Mouse (Mus musculus): ENCODE data around the gene Endog.
"Not testable (repeated sequence)": the region's sequence is repeated elsewhere in the genome, so short reads cannot be mapped to it uniquely, and the experiment has no call there.

Endog gene

GRCm38 (mm10) chr2:30171997-30172382 is 697 bp downstream of the Endog start:
- DNase-seq, result no peak

GRCm38 (mm10) chr2:30173541-30174240 is 2.4 kb downstream of the Endog start:
- DNase-seq, result no peak

GRCm38 (mm10) chr2:30175897-30176296 is 4.6 kb downstream of the Endog start:
- no peak for DNase-seq

- no peak for DNase-seq
These were observed 5.3 kb downstream of the Endog start for GRCm38 (mm10) chr2:30176561-30176960.

- DNase-seq, result peak; percentile 98
These were observed 6.7 kb downstream of the Endog start, which contains the start of gene Spout1 for GRCm38 (mm10) chr2:30177700-30178675. Spout1 (minus strand) TSS chr2:30178459.

- not testable (repeated sequence) for DNase-seq
These were observed 7.4 kb downstream of the Endog start for GRCm38 (mm10) chr2:30178711-30179110.

GRCm38 (mm10) chr2:30182424-30182823 is 11.1 kb downstream of the Endog start:
- no peak for DNase-seq

- DNase-seq, result no peak
These were observed 12.4 kb downstream of the Endog start for GRCm38 (mm10) chr2:30183721-30184120.

GRCm38 (mm10) chr2:30185276-30185675 is 14.0 kb downstream of the Endog start:
- DNase-seq, result no peak

GRCm38 (mm10) chr2:30185681-30186080 is 14.4 kb downstream of the Endog start:
- DNase-seq, result no peak

- DNase-seq, result no peak
These were observed 20.7 kb downstream of the Endog start for GRCm38 (mm10) chr2:30191790-30192580.

- no peak for DNase-seq
These were observed 23.4 kb downstream of the Endog start for GRCm38 (mm10) chr2:30194656-30195055.

GRCm38 (mm10) chr2:30198021-30198420 is 26.7 kb downstream of the Endog start:
- DNase-seq, result no peak

- DNase-seq, result no peak
These were observed 28.7 kb downstream of the Endog start for GRCm38 (mm10) chr2:30199984-30200383.

GRCm38 (mm10) chr2:30200388-30200925 is 29.2 kb downstream of the Endog start:
- no peak for DNase-seq

GRCm38 (mm10) chr2:30203439-30203838 is 32.1 kb downstream of the Endog start:
- DNase-seq, result peak; percentile 58

GRCm38 (mm10) chr2:30205255-30205628 is 33.9 kb downstream of the Endog start:
- DNase-seq, result no peak

- peak; percentile 98 for DNase-seq
These were observed 34.5 kb downstream of the Endog start, which contains the start of gene Kyat1 for GRCm38 (mm10) chr2:30205629-30206357. Kyat1 (minus strand) TSS chr2:30205847.

- DNase-seq, result no peak
These were observed 36.1 kb downstream of the Endog start for GRCm38 (mm10) chr2:30207401-30207800.

GRCm38 (mm10) chr2:30207886-30208285 is 36.6 kb downstream of the Endog start:
- no peak for DNase-seq

- DNase-seq, result no peak
These were observed 40.3 kb downstream of the Endog start for GRCm38 (mm10) chr2:30211408-30212168.

Measured in retina, postnatal 1 day (tissue).